Mouse (Mus musculus): ENCODE results near the gene Slc2a5.

DNA sequence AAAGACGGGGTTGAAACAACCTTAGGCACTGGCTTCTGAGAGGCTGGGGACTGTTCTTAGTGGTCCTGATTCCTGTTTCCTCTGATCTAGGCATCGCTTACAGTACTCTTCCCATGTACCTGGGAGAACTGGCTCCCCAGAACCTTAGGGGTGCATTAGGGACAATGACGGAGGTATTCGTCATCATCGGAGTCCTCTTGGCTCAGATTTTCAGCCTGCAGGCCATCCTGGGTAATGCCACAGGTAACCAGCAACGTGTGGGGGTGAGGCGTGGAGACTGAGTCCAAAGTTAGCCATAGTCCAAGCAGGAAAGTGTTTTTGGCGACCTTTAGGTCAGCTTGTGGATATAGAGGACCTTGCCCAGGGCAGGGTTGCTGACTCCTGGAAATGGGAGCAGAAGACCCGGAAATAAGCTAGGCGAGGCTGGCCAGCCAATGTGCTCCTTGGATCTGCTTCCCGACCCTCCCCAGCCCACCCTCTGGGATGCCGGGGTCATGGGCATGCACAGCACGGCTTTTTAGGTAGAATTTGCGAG is 38.3 kb downstream of the Slc2a5 start:
- TF ChIP-seq MEF2A (IDR thresholded peaks at IDR 0.05; ENCODE audit: extremely low read depth, insufficient replicate concordance, low read depth, low read length, poor library complexity, severe bottlenecking) (no peak), RCOR1 (IDR thresholded peaks at IDR 0.05; ENCODE audit: low read depth, low read length) (no peak), EP300 (IDR thresholded peaks at IDR 0.05; ENCODE audit: low read depth in 1 of 2, low read length in 2 of 2) (no peak), TBP (IDR thresholded peaks at IDR 0.05; ENCODE audit: low read depth, low read length) (no peak), SIN3A (IDR thresholded peaks at IDR 0.05; ENCODE audit: low read length) (no peak), UBTF (IDR thresholded peaks at IDR 0.05; ENCODE audit: borderline replicate concordance, insufficient read depth, low read depth, low read length) (no peak), POLR2A (IDR thresholded peaks at IDR 0.05; ENCODE audit: control insufficient read depth in 1 of 2, insufficient read depth in 1 of 2, low read depth in 1 of 2, low read length in 2 of 2, poor library complexity in 1 of 2) (no peak), CTCF (IDR thresholded peaks at IDR 0.05 in 2 of 3, conservative IDR thresholded peaks at IDR 0.05 in 1 of 3; ENCODE audit: control insufficient read depth in 1 of 3, insufficient read depth in 1 of 3, low read depth in 2 of 3, low read length in 3 of 3, poor library complexity in 1 of 3, severe bottlenecking in 1 of 3) (no peak), USF1 (IDR thresholded peaks at IDR 0.05; ENCODE audit: low read depth, low read length) (no peak), NELFE (IDR thresholded peaks at IDR 0.05; ENCODE audit: low read depth, low read length) (no peak)

Data from MEL (cell line).